Mouse (Mus musculus) adrenal gland, postnatal 36 days (tissue): ENCODE results near the gene Dhx36. TPM values are rescaled to one million over a fixed set of nuclear protein-coding genes. Genes with fewer than 3 reads are reported as not detected.

Source experiments
- DNase-seq, 2 experiments: peaks; one replicate each; pipeline ENCODE4 v3.0.0; 2021; ENCODE audit warnings: mixed read lengths in 1 of 2
- total RNA-seq, 2 experiments: library from RNA; stranded (reverse); gene quantifications; 2 replicates each; pipeline ENCODE4 v1.2.3; 2021

Gene Dhx36
- total RNA-seq, 2 experiments from 2014 or later, result 35.7 to 36.1 TPM

DNA sequence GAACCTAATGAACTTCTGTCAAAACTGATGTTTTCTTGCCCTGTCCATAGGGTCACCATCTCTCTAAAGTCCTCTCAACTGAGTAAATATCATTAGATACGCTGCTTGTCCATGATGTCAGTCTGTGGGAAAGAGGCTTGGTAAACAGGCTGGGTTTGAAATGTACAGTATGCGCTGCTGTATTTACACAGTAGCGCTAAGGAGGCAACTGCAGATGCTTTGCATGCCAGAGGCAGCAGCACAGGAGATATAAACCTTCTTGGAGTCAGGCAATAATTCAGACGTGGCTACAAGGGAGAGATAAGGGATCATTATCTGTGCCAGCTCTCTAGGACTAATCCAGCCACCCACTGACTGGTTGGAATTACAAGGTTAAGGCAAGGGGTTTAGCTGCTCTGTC is 73.1 kb downstream of the Dhx36 start:
- DNase-seq, result no peak

DNA sequence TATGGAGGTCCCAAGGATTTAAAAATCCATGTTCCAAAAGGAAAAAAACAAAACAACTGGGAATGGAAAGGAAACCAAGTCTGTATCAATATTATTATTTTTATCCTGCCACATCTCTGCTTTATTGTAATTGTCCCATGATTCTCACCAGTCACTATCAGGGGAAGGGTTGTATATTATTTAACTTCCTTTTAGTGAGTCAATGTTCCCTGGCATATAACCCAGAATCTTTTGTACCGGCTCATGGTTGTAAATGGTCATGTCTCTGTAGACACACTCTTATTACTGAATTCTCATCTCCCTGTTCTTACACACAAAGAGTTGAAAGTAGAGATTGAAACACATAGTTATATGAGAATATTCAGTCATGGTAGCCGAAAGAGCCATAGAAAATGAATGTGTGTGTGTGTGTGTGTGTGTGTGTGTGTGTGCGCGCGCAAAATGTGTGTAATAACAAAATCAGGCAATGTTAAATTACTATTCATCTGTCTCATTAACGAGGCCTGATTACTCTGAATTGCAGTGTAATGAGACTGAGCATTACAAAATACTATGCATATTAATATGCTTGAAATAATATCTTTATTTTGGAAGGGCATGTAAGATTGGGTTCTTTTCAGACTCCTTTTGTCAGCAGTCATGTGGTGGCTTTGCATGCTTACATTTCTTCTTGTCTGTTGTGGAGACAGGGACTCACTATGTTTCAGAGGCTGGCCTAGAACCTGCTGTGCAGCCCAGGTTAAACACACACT is 88.2 kb downstream of the Dhx36 start:
- no peak for DNase-seq

Other genes with a start within 250 kb of the Dhx36 start
- gene Arhgef26, start 168.7 kb downstream of the Dhx36 start, total RNA-seq, result 1 to 10 TPM; 1.8 to 2.5 TPM
- gene Gpr149, start 98.1 kb upstream of the Dhx36 start, total RNA-seq, result not detected